Mouse (Mus musculus) central nervous system, embryonic 11.5 days (tissue): Measurements from ENCODE around the gene Prl2c5. TPM values are rescaled to one million over a fixed set of nuclear protein-coding genes. Genes with fewer than 3 reads are reported as not detected.

Experiments
- polyA plus RNA-seq: library from polyadenylated mRNA; depleted of rRNA; stranded (reverse); fragments of >200 nt; gene quantifications from 2 replicates; pipeline ENCODE4 v1.2.3, GENCODE M21; 2012; rRNA removed

The Prl2c5 gene
- 0.07 TPM in 1 of 2 replicates, not detected in the other for polyA plus RNA-seq

DNA sequence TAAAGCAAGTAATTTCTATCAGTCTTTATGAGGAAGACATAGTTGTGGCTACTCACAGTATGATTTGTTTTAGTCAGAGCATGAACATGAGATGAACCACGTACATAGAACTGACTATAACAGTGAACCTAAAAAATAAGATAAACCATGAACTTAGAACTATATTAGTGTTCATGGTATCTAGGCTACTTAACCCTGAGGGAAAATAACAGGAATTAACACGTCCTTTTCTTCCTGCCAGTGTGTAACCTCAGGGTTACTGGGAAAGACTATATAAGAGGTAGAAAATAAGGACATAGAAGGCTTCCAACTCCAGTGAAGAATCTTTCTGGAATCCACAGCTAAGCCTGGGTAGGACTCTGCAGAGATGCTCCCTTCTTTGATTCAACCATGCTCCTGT lies at the start of gene Prl2c5:
Gene Prl2c5, plus strand, starts transcription at position 301 of the 400 bp plus-strand sequence.

Other genes starting within 250 kb of the Prl2c5 start
- not detected in 2 replicates for gene Prl2c2, start 177.3 kb upstream of the Prl2c5 start, polyA plus RNA-seq
- gene Gpr137b, start 211.3 kb downstream of the Prl2c5 start, polyA plus RNA-seq = 20.3 and 25.8 TPM in 2 replicates